Mouse (Mus musculus) leukemia stem cell, adult 10-12 weeks (primary cell): ENCODE results near the gene Atg4a. TPM values are rescaled to one million over a fixed set of nuclear protein-coding genes. Genes with fewer than 3 reads are reported as not detected.

Source experiments
- polyA plus RNA-seq: library from polyadenylated mRNA; stranded (reverse); fragments of >175 nt; gene quantifications from 2 replicates; pipeline ENCODE4 v1.2.3, GENCODE M21; 2012; ENCODE audit warnings: low replicate concordance

The Atg4a gene
- polyA plus RNA-seq: 0.14 and 0.74 TPM in 2 replicates

GRCm38 (mm10) chrX:140956272-140956940 lies at the start of gene Atg4a, which contains the start of gene Psmd10:
TSS of gene Atg4a (plus strand) at chrX:140956907.
TSS of gene Psmd10 (minus strand) at chrX:140956728.

DNA sequence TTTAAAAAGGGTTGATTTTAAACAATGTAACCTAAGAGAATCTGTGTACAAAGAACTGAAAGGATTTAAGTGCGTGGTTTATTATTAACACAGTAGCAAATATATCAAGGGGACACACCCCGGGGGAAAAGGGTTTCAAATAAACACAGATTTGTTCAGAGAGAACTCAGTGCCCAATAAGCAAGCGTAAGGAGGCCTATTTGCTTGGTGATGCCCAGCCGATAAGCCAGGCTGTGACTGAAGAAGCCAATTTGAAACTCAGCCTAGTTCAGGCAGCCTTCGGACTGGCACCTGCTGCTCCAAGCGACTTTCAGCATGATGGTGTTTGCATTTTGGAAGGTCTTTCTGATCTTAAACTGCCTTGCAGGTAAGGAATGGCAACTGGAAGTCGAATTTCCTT lies 49.3 kb upstream of the Atg4a start, which contains the start of gene Vsig1:
Gene Vsig1, plus strand, starts transcription at position 249 of the 400 bp plus-strand sequence.

Other genes with a start within 250 kb of the Atg4a start
- not detected in 2 replicates for gene Tex13b, start 143.5 kb upstream of the Atg4a start, polyA plus RNA-seq
- gene Vsig1, start 49.3 kb upstream of the Atg4a start, polyA plus RNA-seq: not detected in 2 replicates
- gene Psmd10, start 179 bp upstream of the Atg4a start, polyA plus RNA-seq: 0.16 and 2.4 TPM in 2 replicates